Mouse (Mus musculus): Measurements from ENCODE around the gene Calcr. TPM values are rescaled to one million over a fixed set of nuclear protein-coding genes. Genes with fewer than 3 reads are reported as not detected.
"Not testable (repeated sequence)": the region's sequence is repeated elsewhere in the genome, so short reads cannot be mapped to it uniquely, and the experiment has no call there.

Gene Calcr
- total RNA-seq (2021): not detected
- long read RNA-seq, experiment 1: 0 reads
- long read RNA-seq, experiment 2: 0 reads

DNA sequence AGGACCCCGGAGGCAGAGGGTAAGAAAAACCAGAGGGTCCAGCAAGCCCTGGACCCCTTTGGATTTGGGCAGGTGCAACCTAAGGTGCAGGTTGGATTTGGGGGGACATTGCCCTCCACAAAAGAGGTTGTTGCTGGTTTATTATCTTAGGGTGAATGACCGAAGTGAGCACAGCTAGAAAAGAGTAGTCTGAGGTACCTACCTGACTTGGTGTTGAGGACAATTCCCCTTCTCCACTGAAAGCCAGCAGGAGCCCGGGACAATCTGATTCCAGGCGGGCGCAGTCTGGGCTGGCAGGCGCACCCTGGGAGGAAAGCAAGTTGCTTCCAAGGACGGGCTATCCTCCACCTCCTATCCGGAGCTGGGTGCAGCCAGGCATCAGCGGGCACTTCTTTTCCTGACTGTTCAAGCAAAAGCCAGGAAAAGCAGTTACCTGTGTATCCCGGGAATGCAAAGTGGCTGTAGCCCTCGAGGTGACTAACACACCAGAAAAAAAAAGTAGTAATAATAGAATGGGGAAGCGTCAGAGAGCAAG, at the start of gene Calcr:
Gene Calcr, minus strand, starts transcription at position 485 of the 535 bp plus-strand sequence.
- DNase-seq: no peak

DNA sequence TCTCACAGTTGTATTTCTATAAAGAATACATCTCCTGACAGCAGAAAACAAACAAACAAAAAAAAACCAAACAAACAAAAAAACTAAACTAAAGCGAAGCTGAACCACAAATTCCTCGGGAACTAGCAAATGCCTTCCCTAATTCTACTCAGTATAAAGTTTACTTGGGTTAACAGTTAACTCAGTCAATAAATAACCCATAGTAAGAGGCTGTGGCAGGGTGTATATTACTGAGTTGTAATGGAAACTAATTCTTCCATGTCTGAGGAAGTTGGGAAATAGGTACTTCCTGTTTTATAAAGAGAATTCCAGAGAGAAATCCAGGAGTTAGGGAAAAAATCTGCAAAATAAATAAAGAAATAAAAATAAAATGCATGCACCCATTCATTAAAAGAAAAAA, 3.0 kb upstream of the Calcr start:
- no peak for DNase-seq

DNA sequence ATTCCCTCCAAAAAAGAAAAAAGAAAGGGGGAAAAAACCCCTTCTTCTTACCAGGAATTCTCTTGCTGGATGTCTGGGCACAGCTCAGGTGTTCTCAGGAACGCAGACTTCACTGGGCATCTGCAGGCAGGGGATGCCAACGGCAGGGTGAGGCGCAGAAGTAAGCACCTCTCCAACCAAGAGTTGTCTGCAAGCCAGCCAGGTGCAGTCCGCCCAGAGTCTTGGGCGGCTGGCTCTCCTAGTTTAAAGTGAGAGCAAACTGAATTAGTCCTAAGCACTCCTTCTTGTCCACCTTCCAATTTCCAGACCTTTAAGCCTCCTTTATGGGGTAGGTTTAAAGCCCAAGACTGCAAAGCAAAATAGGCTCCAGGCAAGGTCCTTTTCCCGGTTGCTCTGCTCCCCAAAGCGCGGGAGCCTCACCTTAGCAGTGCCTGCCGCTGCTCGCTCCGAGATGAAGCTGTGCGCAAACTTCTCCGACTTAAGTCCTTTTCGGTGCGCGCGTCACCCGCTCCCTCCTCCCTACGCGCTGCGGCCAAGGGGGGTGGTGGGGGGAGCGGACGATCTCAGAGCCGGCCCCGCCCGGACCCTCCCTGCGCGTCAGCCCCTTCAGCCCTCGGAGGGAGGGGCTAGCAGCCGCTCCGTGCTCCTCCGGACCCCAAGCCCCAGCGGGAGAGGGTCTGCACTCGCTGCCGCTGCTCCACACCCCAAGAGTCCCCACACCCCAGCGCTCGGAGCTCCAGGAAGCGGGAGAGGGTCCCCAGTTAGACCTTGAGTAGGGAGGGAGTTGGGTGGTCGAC, 1.1 kb downstream of the Calcr start:
- DNase-seq: no peak

DNA sequence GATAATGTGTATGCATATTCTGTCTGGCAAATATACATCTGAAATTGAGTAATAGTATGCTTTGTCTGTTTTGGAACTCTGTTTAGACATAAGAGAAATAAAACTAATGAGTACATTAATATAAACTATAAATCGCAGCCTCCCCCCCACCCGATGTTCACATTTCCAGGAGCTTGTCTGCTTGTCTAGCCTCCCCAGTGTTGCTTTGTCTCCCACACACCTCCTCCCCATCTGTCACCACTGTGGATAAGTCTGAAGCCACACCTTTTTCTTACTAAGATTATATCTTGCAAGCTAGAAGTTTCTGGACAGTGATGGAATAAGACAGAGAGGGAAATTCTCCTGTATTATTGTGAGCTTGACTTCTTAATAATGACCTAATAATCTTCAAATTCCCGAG, 12.9 kb downstream of the Calcr start:
- DNase-seq: no peak

DNA sequence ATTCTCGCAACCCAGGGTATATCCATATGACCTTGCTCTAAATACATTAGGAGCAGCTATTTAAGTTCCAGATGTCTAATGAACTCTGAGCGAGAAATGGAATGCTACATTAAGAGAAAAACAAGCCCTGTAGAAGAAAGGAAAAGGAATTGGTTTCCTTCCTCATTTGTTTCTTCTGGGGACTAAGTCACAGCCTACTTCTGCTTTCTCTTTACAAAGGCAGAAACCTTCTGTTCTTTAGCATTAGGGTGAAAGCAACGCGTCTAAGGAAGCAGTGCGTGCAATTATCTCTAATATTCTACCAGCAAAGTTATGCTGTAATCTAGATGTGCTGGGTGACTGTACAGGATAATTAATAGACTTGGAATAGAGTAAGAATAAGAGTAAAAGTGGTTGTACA, 14.9 kb downstream of the Calcr start:
- DNase-seq: no peak

DNA sequence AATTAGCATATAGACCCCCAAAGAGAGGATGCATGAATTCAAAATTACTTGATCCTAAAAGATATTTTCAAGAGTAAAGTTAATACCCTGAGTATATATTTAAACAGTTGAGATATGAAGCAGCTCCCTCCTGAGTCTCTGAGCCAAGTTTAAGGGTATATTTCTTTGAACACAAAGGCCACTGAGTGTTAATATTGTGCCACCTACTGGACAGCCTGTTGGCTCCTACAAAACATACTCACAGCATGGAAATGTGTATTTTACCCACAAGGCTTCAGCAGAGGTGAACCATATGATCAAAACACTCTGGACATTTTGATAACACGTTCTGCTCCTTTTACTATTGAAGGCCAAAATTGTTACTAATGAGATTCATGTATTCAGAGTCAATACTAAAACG, 19.0 kb downstream of the Calcr start:
- no peak for DNase-seq

DNA sequence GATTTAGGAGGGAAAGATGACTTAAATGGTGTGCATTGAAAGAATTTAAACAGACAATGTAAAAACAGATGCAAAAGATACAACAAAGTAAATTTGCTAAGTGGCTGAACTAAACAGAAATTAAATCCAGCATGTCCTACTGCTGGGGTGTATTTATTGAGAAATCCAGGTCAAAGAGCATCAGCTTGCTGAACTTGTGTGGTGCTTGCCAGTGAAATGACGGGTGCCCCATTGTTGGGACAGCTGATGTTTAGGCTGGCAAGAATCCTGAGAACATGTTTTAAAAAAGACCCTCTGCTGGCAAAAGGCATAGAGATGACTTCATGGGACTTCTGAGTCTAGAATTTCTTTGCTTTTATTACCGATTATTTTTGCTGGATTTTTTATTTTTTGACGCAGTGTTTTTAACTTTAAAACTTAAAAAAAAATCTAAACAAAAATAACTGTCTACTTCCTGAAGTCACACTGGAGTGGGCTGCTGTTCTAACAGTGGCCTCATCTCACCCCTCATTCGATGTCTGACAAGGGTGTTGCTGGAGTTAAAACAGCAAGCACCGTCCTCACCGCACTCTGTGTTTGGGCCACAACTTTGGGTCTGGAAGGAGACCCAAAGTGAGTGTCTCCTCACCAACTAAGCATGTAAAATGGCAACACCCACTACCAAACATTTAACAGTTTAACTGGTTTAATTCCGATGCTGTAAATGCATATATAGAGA, 22.4 kb downstream of the Calcr start:
- peak in 1 of 2 experiments; percentile 5 for DNase-seq

DNA sequence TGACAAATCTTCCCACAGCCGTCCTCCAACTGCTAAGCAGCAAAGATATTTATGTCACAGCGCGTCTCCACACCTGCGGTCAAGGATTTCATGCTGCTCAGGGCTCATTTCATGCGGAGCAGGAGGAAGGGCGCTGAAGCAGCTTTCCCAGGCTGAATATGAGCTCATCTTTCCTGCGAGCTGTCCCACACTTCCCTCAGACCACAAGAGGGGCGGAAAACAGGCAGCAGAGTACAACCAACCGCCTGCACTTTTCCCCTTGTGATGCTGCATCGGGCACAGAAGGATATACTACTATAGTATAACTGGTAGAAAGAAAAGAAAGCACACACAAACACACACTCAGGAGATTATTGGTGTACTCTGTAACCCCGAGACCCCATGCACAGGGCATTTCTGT, 23.2 kb downstream of the Calcr start:
- no peak for DNase-seq

DNA sequence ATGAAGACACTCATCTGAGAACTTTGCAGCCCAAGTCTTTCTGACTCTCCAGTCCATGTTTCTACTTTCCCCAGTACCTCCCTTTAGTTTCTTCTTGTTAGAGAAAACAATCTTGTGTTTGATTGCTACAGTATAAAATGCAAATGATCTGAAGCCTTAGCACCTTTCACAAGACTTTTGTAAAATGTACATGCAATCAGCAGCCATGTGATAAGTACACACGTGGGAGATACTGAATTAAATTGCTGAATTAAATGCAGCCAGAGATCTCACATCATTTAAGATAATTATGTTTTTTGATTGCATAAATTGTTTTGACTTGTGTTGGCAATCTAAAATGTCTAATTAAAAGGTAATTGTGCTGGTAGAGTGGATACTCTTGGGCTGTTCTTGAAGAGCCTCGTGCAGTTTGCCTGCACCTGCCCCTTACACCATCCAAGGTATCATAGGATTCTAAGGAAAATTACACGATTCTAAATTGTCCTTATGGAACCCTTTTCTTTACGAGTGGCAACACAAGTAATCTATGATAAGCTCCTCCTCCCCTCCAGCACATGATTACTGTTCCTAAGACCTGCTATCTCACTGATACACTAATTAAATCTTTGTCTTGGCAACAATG, 34.2 kb downstream of the Calcr start:
- DNase-seq: no peak

DNA sequence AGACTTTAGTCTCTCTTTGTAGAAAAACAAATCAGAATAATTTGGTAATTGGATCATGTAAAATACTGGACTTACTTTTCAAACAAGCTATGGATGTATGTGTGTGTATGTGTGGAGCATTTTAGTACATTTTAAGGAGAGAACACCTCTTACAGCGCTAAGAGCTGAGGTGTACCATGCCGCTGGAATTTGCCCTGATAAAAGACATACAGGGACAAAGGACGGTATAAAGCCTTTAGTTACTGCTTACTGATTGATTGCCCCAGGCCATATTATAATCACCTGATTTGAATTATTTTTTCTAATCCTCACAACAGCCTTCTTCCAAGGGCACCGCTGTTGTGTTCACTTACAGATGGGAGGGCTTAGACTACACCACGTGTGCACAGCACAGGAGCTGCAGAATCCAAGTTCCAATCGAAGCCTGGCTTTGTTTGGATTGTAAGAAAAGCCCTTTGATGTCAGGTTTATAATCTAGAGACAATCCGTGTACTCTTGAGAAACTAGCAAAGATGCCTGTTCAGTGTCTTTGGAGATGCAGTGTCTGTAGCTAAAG, 76.3 kb downstream of the Calcr start:
- DNase-seq: no peak

DNA sequence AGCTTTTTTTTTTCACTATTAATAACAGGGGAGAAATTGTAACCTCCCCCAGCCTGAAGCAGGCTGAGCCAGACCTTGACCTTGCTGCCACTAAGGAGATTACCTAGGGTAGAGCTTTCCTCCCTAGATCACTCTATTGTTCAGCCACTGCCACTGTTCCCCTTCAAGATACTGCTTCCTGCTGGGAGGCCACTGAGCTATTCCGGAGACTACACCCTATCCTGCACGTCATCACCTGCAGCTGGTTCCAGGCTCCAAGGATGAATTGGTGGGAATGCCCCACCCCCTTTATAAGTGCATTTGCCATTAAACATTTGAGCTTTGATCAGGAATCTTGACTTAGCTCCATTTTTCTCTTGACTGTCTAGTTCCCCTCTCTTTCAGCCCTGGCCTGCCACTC, 86.2 kb downstream of the Calcr start:
- peak in 1 of 2 experiments; percentile 17 for DNase-seq

DNA sequence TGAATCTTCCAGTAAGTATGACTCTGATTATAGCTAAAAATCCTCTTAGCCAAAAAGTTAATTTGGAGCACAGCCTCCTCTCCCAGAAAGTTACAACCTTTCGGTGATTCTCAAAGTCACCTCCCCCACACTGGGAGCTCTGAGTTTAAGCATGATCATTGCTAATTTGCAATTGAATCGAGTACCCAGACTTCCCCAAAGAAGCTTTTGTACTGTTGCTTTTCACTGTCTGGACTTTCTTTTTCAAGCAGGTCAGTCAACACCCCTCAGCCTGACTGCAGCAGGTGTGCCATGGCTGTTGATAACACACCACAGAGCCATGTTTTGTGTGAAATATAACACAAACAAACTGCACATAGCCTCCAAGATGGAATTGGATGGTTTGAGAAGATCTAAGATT, 86.7 kb downstream of the Calcr start:
- DNase-seq: no peak

DNA sequence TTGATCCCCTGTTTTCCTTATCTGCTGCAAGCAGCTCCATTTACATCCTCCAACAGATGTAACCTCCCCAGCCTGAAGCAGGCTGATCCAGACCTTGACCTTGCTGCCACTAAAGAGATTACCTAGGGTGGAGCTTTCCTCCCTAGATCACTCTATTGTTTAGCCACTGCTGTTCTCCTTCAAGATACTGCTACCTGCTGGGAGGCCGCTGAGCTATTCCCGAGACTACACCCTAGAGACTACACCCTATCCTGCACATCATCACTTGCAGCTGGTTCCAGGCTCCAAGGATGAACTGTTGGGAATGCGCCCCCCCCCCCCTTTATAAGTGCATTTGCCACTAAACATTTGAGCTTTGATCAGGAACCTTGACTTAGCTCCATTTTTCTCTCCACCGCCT, 92.6 kb downstream of the Calcr start:
- not testable (repeated sequence) for DNase-seq

DNA sequence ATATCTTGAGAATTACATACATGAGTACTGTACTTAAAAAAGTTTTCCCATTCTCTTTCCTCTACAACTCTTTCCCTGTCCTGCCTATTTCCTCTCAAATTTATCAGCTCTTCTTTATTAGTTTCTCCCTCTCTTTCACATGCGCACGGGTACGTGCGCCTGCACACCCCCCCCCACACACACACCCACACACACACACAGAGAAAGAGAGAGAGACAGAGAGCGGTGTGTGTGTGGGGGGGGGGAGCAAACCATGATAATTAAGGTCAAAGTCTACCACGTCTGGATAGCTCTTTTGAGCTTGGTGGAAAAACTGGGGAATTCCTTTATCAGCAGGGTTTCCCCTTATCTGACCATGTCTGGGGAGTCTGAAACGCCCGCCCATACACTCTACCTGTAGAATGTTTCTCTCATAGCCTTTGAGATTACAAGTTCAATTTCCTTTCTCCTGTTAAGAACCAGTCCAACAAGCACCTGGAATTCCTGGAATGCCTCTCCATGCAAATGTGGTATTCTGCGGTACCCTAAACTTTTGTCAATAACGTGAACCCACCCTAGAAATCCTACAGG, 100.3 kb downstream of the Calcr start:
- DNase-seq: no peak

DNA sequence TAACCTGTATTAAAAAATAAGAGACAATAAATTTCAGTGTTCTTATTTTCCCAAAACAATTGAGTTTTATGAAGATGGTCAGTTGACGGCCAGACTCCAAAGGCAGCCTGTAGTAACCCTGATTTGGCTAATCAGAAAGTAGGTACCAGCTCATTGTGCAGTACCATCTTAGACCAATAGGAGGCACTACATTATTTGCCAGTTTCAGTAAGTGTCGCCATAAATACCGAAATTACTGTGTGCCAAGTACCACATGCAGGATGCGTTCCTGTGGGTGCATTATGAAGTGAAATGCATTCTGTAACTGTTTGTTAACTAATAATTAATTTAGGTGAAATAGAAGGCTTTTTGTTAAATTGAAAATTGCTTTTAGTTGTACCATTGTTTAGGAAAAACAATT, 106.1 kb downstream of the Calcr start:
- DNase-seq: no peak

Small RNA genes within 50 kb of the gene (microRNA-seq; reads per million reads assigned to microRNA genes)
- gene Mir489 (0 reads per million in 2 experiments), gene Mir653 (0 reads per million in 2 experiments)

Other genes starting within 250 kb of the Calcr start
- 1 to 10 TPM in 1 of 2 experiments, under 1 TPM in 1; 0.62 to 2.1 TPM for gene Tfpi2, start 224.2 kb upstream of the Calcr start, total RNA-seq (2021)
- gene Gngt1, start 229.1 kb upstream of the Calcr start, total RNA-seq (2021): not detected
- gene Gng11, start 239.2 kb upstream of the Calcr start, total RNA-seq (2021): 10 to 100 TPM; 46.4 to 64.5 TPM